Mouse (Mus musculus) G1E (cell line): Measurements from ENCODE around the gene Itga4.

Experiments
- CTCF ChIP-seq: IDR thresholded peaks from 2 replicates; pipeline ENCODE4 v1.5.1; 2012; ENCODE audit warnings: low read depth, low read length, inconsistent platforms, mixed read lengths
- GATA1 ChIP-seq: IDR thresholded peaks from 2 replicates; pipeline ENCODE4 v1.6.1; 2012; ENCODE audit warnings: borderline replicate concordance, low read length, inconsistent platforms, mixed read lengths
- GATA2 ChIP-seq: IDR thresholded peaks from 2 replicates; pipeline ENCODE4 v1.6.1; 2012; ENCODE audit warnings: low read depth, low read length, inconsistent platforms, borderline replicate concordance
- POLR2AphosphoS5 ChIP-seq: IDR thresholded peaks from 2 replicates; pipeline ENCODE4 v1.6.1; 2012; ENCODE audit warnings: low read depth, low read length, inconsistent platforms; ENCODE audit not compliant: insufficient replicate concordance
- TAL1 ChIP-seq: conservative IDR thresholded peaks from 2 replicates; pipeline ENCODE4 v1.6.1; 2012; ENCODE audit warnings: low read depth, low read length, inconsistent platforms, mixed read lengths

DNA sequence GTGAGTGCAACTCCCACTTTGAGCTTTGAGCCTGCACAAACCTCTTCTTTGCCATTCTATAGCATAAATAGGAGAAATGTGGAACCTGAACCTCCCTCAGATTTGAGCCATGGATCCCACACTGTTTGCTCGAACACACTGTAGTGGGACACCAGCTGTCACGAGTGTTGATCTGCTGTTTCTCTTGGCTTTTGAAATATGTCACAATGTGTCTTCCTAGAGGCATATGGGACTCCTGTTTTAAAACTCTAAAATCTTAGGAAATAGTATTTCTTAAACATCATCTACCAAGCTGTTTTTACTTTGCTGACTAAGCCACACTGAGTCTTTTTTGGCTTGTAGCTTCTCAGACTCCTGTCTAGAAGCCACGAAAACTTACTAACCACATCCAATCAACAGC is 102.6 kb downstream of the Itga4 start:
- TF ChIP-seq CTCF (no peak), TAL1 (no peak), POLR2AphosphoS5 (no peak), GATA1 (no peak), GATA2 (no peak)
